Mouse (Mus musculus) thymus, postnatal 4 days (tissue): ENCODE data around the gene Cux2.
"Not testable (repeated sequence)": the region's sequence is repeated elsewhere in the genome, so short reads cannot be mapped to it uniquely, and the experiment has no call there.

ENCODE experiments used
- DNase-seq: peaks from one replicate; pipeline ENCODE4 v3.0.0; 2021

Gene Cux2

GRCm38 (mm10) chr5:121856740-121857139, 193.2 kb downstream of the Cux2 start:
- DNase-seq: no peak

- DNase-seq: no peak
Observed at GRCm38 (mm10) chr5:121854768-121855167, 195.1 kb downstream of the Cux2 start.

GRCm38 (mm10) chr5:121853368-121854051, 196.4 kb downstream of the Cux2 start:
- DNase-seq: no peak

GRCm38 (mm10) chr5:121849478-121850349, 200.2 kb downstream of the Cux2 start:
- no peak for DNase-seq

GRCm38 (mm10) chr5:121848743-121849142, 201.2 kb downstream of the Cux2 start, which contains the start of gene Pheta1:
TSS of gene Pheta1 (plus strand) at chr5:121848984.
- peak; percentile 95 for DNase-seq

- peak; percentile 56 for DNase-seq
Observed at GRCm38 (mm10) chr5:121848035-121848519, 201.8 kb downstream of the Cux2 start.

- not testable (repeated sequence) for DNase-seq
Observed at GRCm38 (mm10) chr5:121847269-121847668, 202.6 kb downstream of the Cux2 start.

GRCm38 (mm10) chr5:121846322-121846721, 203.6 kb downstream of the Cux2 start:
- DNase-seq: no peak

- DNase-seq: no peak
Observed at GRCm38 (mm10) chr5:121845361-121845760, 204.5 kb downstream of the Cux2 start.

- peak; percentile 72 for DNase-seq
Observed at GRCm38 (mm10) chr5:121843138-121843905, 206.6 kb downstream of the Cux2 start.

- DNase-seq: peak; percentile 94
Observed at GRCm38 (mm10) chr5:121842665-121843118, 207.2 kb downstream of the Cux2 start.

- no peak for DNase-seq
Observed at GRCm38 (mm10) chr5:121841973-121842372, 207.9 kb downstream of the Cux2 start.

GRCm38 (mm10) chr5:121841516-121841915, 208.4 kb downstream of the Cux2 start:
- no peak for DNase-seq

- DNase-seq: no peak
Observed at GRCm38 (mm10) chr5:121839128-121839473, 210.8 kb downstream of the Cux2 start.

GRCm38 (mm10) chr5:121838341-121839127, 211.4 kb downstream of the Cux2 start:
- DNase-seq: peak; percentile 68

- DNase-seq: peak; percentile 72
Observed at GRCm38 (mm10) chr5:121837441-121838340, 212.2 kb downstream of the Cux2 start, which contains the start of gene Sh2b3. TSS of gene Sh2b3 (minus strand) at chr5:121837646.

- peak; percentile 95 for DNase-seq
Observed at GRCm38 (mm10) chr5:121836692-121837415, 213.0 kb downstream of the Cux2 start.

- DNase-seq: no peak
Observed at GRCm38 (mm10) chr5:121835949-121836691, 213.8 kb downstream of the Cux2 start.

- peak; percentile 30 for DNase-seq
Observed at GRCm38 (mm10) chr5:121834991-121835747, 214.7 kb downstream of the Cux2 start.
